Mouse (Mus musculus) cerebellum, postnatal 36 days (tissue): ENCODE measurements around the gene Alpk1.

Experiments used
- DNase-seq, 2 experiments: peaks; one replicate each; pipeline ENCODE4 v3.0.0; 2021 to 2022; ENCODE audit warnings: mixed read lengths in 2 of 2

Alpk1 gene

DNA sequence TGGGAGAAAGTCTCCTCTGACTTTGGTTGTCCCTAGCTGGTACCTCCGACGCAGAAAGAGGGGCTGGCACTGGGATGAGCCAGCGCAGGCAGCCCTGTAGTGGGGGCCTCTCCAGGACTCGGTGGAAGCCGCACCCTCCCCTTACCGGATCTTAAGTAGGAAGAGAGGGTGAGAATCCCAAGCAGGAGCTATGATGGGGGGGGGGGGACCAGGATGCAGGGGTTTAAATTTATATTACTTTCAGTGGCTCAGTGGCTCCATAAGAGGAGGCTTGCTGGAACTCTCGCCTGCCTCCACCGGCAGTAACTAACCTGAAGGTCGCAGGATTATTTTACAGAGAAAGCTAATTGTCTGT lies 152.4 kb downstream of the Alpk1 start:
- no peak for DNase-seq

- DNase-seq: no peak
Observed at GRCm38 (mm10) chr3:127627151-127627955, 153.0 kb downstream of the Alpk1 start.

- no peak for DNase-seq
Observed at GRCm38 (mm10) chr3:127626524-127626923, 153.8 kb downstream of the Alpk1 start.

DNA sequence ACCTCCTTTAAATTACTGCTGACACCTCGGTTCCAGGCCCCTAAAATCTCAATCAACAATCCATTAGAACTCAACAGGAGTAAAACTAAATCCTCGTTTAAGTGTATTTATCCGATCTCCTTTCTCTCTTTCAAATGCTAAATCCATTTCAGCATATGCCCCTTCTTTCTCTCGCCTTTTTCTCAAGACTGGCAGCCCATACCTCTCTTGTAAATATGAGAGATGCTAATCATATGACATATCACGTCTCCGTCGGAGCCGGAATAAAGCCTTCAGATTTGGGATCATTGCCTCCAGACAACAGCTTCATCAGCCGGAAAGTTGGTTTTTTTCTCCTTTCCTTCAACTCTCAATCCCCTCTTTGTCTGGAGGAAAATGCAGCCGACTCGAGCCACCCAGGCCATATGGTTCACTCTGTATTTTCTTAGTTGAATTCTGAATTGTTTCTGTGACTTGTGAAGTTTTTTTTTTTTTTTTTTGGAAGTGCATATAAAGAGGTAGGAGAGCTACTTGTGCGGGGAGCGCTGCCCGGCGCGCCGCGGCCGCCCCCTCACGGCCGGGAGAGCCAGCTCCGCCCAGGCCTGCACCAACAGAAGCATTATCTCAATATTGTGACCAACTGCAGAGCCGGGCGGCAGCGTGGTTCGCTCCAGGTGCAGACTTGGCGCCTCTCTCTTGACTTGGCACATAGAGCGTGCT lies 154.5 kb downstream of the Alpk1 start:
- DNase-seq: no peak

DNA sequence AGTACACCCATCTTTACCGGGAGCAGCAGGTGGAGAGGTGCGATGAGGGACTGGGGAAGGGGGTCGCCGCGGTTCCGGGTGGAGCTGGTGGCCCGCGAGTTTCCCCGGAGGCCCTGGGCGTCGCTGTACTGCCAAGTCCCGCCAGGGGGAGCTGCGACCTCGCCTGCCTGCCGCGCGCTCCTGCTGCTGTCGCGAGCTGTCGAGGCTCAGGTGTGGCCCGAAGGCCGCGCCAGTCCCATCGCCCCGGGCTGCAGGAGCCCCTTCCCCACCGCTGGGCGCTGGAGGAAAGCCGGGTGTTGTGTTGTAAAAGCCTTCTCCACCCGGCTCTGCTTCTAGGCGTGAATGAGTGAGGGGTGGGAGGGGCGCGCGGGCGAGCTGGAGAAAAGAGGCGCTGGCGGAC lies 155.0 kb downstream of the Alpk1 start:
- DNase-seq: peak; percentile 40 to 46
